Mouse (Mus musculus): ENCODE data around the gene Sun2. TPM values are rescaled to one million over a fixed set of nuclear protein-coding genes. Genes with fewer than 3 reads are reported as not detected.

Gene Sun2
- polyA plus RNA-seq, 1 experiment from 2014 or later: 5.5 TPM

- WGBS: 0% methylated on average over 36 of the region's 53 CpGs
- Histone ChIP-seq H3K27ac (replicated peaks) (peak overlapping the region; percentile 86), H3K4me3 (replicated peaks) (peak overlapping the region; percentile 75), H3K27me3 (replicated peaks) (no peaks in the 10 kb centered on the region), H3K9me3 (replicated peaks) (no peaks in the 10 kb centered on the region), H3K4me1 (peaks cover 50% of the 10 kb centered on the region), H3K36me3 (peaks cover 6% of the 10 kb centered on the region; the same call in 1 of the 2 replicates), H3K9ac (replicated peaks) (peak overlapping the region; percentile 75), H3K4me2 (peak overlapping the region; percentile 73)
- ATAC-seq (ENCODE audit: low FRiP score): peak; percentile 18
Observed at GRCm38 (mm10) chr15:79691023-79691508, 51.3 kb downstream of the Sun2 start.

GRCm38 (mm10) chr15:79690426-79691022 lies 51.8 kb downstream of the Sun2 start, which contains the start of gene Gtpbp1:
Gene Gtpbp1, plus strand, starts transcription at chr15:79690845.
- H3K4me2 ChIP-seq: peak within 1 kb of the TSS; percentile 77
- peaks cover 3% of the 10 kb centered on the region; the same call in 1 of the 2 replicates for H3K36me3 ChIP-seq
- H3K9ac ChIP-seq (replicated peaks): peak within 1 kb of the TSS; percentile 75
- under 1% methylated on average over 45 of the region's 45 CpGs for WGBS
- H3K27ac ChIP-seq (replicated peaks): peak within 1 kb of the TSS; percentile 86
- H3K27me3 ChIP-seq (replicated peaks): no peaks in the 10 kb centered on the region
- peak; percentile 96 for ATAC-seq (ENCODE audit: low FRiP score)
- peak within 1 kb of the TSS; percentile 75 for H3K4me3 ChIP-seq (replicated peaks)
- H3K4me1 ChIP-seq: peaks cover 55% of the 10 kb centered on the region
- H3K9me3 ChIP-seq (replicated peaks): no peaks in the 10 kb centered on the region

- peak overlapping the region; percentile 86 for H3K27ac ChIP-seq (replicated peaks)
- peaks cover 62% of the 10 kb centered on the region for H3K4me1 ChIP-seq
- no peaks in the 10 kb centered on the region for H3K9me3 ChIP-seq (replicated peaks)
- no peaks in the 10 kb centered on the region for H3K27me3 ChIP-seq (replicated peaks)
- H3K4me2 ChIP-seq: peak overlapping the region; percentile 77
- 17% methylated on average over 24 of the region's 24 CpGs for WGBS
- peak overlapping the region; percentile 75 for H3K4me3 ChIP-seq (replicated peaks)
- H3K36me3 ChIP-seq: 0 out of 2 replicates have a peak, but pooled peaks cover 3% of the 10 kb centered on the region
- no peak for ATAC-seq (ENCODE audit: low FRiP score)
- H3K9ac ChIP-seq (replicated peaks): peak overlapping the region; percentile 48; the same call in 1 of the 2 replicates
Observed at GRCm38 (mm10) chr15:79689662-79690425, 52.5 kb downstream of the Sun2 start.

GRCm38 (mm10) chr15:79688268-79688956 lies 53.9 kb downstream of the Sun2 start:
- 5% methylated on average over 8 of the region's 8 CpGs for WGBS
- peak overlapping the region; percentile 94 for H3K27ac ChIP-seq (replicated peaks)
- peaks cover 68% of the 10 kb centered on the region for H3K4me1 ChIP-seq
- H3K9ac ChIP-seq (replicated peaks): peak overlapping the region; percentile 78
- peak overlapping the region; percentile 82 for H3K4me2 ChIP-seq
- H3K9me3 ChIP-seq (replicated peaks): no peaks in the 10 kb centered on the region
- H3K27me3 ChIP-seq (replicated peaks): no peaks in the 10 kb centered on the region
- no peaks in the 10 kb centered on the region for H3K36me3 ChIP-seq
- ATAC-seq (ENCODE audit: low FRiP score): no peak
- peak overlapping the region; percentile 75 for H3K4me3 ChIP-seq (replicated peaks)

GRCm38 (mm10) chr15:79687646-79688267 lies 54.6 kb downstream of the Sun2 start, which contains the start of gene Josd1:
Gene Josd1, minus strand, starts transcription at chr15:79687919.
- peak within 1 kb of the TSS; percentile 82 for H3K4me2 ChIP-seq
- H3K9ac ChIP-seq (replicated peaks): peak within 1 kb of the TSS; percentile 78
- peaks cover 68% of the 10 kb centered on the region for H3K4me1 ChIP-seq
- no peaks in the 10 kb centered on the region for H3K36me3 ChIP-seq
- ATAC-seq (ENCODE audit: low FRiP score): peak; percentile 62
- H3K27ac ChIP-seq (replicated peaks): peak within 1 kb of the TSS; percentile 94
- no peaks in the 10 kb centered on the region for H3K27me3 ChIP-seq (replicated peaks)
- peak within 1 kb of the TSS; percentile 75 for H3K4me3 ChIP-seq (replicated peaks)
- H3K9me3 ChIP-seq (replicated peaks): no peaks in the 10 kb centered on the region
- WGBS: under 1% methylated on average over 72 of the region's 72 CpGs

- 0% methylated on average over 30 of the region's 33 CpGs for WGBS
- H3K4me1 ChIP-seq: peaks cover 68% of the 10 kb centered on the region
- no peaks in the 10 kb centered on the region for H3K27me3 ChIP-seq (replicated peaks)
- peak overlapping the region; percentile 75 for H3K4me3 ChIP-seq (replicated peaks)
- H3K27ac ChIP-seq (replicated peaks): peak overlapping the region; percentile 94
- H3K9ac ChIP-seq (replicated peaks): peak overlapping the region; percentile 78
- ATAC-seq (ENCODE audit: low FRiP score): no peak
- H3K4me2 ChIP-seq: peak overlapping the region; percentile 82
- no peaks in the 10 kb centered on the region for H3K36me3 ChIP-seq
- H3K9me3 ChIP-seq (replicated peaks): no peaks in the 10 kb centered on the region
Observed at GRCm38 (mm10) chr15:79687175-79687574, 55.2 kb downstream of the Sun2 start.

- peak overlapping the region; percentile 78 for H3K9ac ChIP-seq (replicated peaks)
- H3K4me2 ChIP-seq: peak overlapping the region; percentile 82
- peaks cover 63% of the 10 kb centered on the region for H3K4me1 ChIP-seq
- H3K27me3 ChIP-seq (replicated peaks): no peaks in the 10 kb centered on the region
- no peaks in the 10 kb centered on the region for H3K9me3 ChIP-seq (replicated peaks)
- peak overlapping the region; percentile 75 for H3K4me3 ChIP-seq (replicated peaks)
- 17% methylated on average over 15 of the region's 15 CpGs for WGBS
- ATAC-seq (ENCODE audit: low FRiP score): no peak
- no peaks in the 10 kb centered on the region for H3K36me3 ChIP-seq
- H3K27ac ChIP-seq (replicated peaks): no peak overlapping the region
Observed at GRCm38 (mm10) chr15:79686046-79686869, 56.1 kb downstream of the Sun2 start.

- Histone ChIP-seq H3K4me2 (peak overlapping the region; percentile 82), H3K9ac (replicated peaks) (peak overlapping the region; percentile 35), H3K36me3 (no peaks in the 10 kb centered on the region), H3K4me1 (peaks cover 68% of the 10 kb centered on the region), H3K27ac (replicated peaks) (no peak overlapping the region), H3K9me3 (replicated peaks) (no peaks in the 10 kb centered on the region), H3K27me3 (replicated peaks) (no peaks in the 10 kb centered on the region), H3K4me3 (replicated peaks) (peak overlapping the region; percentile 75)
- no peak for ATAC-seq (ENCODE audit: low FRiP score)
- 40% methylated on average over 6 of the region's 6 CpGs for WGBS
Observed at GRCm38 (mm10) chr15:79685141-79685641, 57.1 kb downstream of the Sun2 start.

GRCm38 (mm10) chr15:79684616-79685015 lies 57.7 kb downstream of the Sun2 start:
- peaks cover 62% of the 10 kb centered on the region for H3K4me1 ChIP-seq
- no peaks in the 10 kb centered on the region for H3K27me3 ChIP-seq (replicated peaks)
- H3K4me3 ChIP-seq (replicated peaks): peak overlapping the region; percentile 75
- H3K9me3 ChIP-seq (replicated peaks): no peaks in the 10 kb centered on the region
- 77% methylated on average over 6 of the region's 6 CpGs for WGBS
- no peaks in the 10 kb centered on the region for H3K36me3 ChIP-seq
- H3K27ac ChIP-seq (replicated peaks): no peak overlapping the region
- ATAC-seq (ENCODE audit: low FRiP score): no peak
- H3K9ac ChIP-seq (replicated peaks): peak overlapping the region; percentile 35
- H3K4me2 ChIP-seq: peak overlapping the region; percentile 82

GRCm38 (mm10) chr15:79683707-79684465 lies 58.5 kb downstream of the Sun2 start:
- Histone ChIP-seq H3K27me3 (replicated peaks) (no peaks in the 10 kb centered on the region), H3K4me1 (peaks cover 60% of the 10 kb centered on the region), H3K36me3 (no peaks in the 10 kb centered on the region), H3K9ac (replicated peaks) (peak overlapping the region; percentile 35), H3K27ac (replicated peaks) (no peak overlapping the region), H3K4me3 (replicated peaks) (peak overlapping the region; percentile 75; the same call in 1 of the 2 replicates), H3K9me3 (replicated peaks) (no peaks in the 10 kb centered on the region), H3K4me2 (peak overlapping the region; percentile 82)
- 74% methylated on average over 19 of the region's 19 CpGs for WGBS
- no peak for ATAC-seq (ENCODE audit: low FRiP score)

Data from neural tube, embryonic 15.5 days (tissue).